Mouse (Mus musculus) layer of hippocampus, adult 8-10 months (tissue): Measurements from ENCODE around the gene Oprm1. TPM values are rescaled to one million over a fixed set of nuclear protein-coding genes. Genes with fewer than 3 reads are reported as not detected.

Experiments
- DNase-seq, 2 experiments: peaks; one replicate each; pipeline ENCODE4 v3.0.0; 2022; ENCODE audit warnings: low spot score in 2 of 2
- total RNA-seq, 4 experiments: library from RNA; stranded (reverse); gene quantifications; 2 replicates each; pipeline ENCODE4 v1.2.4; 2022

The Oprm1 gene
- total RNA-seq, 4 experiments from 2014 or later = 3.4 to 7.9 (median 6.3) TPM

DNA sequence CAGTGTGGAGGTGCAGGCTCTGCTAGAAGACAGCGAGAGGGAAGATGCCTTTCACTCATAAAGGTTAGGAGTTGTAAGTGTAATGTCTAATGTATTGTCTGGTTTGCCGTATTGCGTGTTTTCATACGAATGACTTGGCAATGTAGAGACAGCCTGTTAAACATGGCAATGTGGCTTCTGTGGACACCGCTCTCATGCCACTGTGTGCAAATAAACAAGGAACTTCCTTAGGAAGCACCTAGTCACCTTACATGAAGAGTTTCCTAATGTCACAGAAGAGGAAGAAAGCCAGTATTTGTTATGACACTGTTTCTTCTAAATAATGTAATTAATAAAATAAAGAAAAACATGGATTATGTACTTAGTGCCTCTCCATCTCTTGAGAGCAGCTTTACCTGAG lies 278.9 kb downstream of the Oprm1 start:
- no peak for DNase-seq

DNA sequence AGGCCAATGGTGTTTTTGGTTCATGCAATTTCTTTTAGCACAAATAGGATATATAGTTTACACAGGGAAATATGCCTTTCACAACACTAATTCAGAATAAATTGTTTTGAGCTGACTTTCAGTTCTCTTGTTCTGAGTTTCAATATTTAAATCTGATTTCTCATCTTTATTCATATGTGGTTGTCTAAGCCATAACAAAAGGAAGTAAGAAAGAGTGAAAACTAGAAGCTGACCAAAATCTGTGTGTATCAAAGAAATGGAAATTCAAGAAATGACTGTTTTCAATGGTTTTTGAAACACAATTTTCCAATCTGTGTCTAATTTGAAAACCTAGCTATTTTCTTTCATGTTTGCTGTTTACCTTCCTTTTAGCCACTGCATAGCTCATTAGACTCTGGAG lies 282.7 kb downstream of the Oprm1 start:
- DNase-seq = no peak

DNA sequence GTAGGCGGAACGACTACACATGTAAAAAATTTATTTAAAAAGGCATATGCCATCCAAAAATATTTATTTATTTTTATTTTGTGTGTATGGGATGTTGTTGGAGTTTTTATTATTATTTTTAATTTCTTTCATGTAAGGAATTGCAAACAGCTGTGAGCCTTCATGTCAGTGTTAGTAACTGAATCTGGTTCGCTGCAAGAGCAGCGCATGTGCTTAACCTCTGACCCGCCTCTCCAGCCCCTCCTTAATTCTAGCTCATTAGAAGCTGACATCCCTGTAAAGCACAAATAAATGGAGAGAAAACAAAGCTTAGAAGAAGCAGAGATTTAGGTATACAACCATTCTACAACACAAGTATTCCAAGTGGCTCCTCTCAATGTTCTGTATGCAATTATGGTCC lies 285.6 kb downstream of the Oprm1 start:
- DNase-seq = no peak

DNA sequence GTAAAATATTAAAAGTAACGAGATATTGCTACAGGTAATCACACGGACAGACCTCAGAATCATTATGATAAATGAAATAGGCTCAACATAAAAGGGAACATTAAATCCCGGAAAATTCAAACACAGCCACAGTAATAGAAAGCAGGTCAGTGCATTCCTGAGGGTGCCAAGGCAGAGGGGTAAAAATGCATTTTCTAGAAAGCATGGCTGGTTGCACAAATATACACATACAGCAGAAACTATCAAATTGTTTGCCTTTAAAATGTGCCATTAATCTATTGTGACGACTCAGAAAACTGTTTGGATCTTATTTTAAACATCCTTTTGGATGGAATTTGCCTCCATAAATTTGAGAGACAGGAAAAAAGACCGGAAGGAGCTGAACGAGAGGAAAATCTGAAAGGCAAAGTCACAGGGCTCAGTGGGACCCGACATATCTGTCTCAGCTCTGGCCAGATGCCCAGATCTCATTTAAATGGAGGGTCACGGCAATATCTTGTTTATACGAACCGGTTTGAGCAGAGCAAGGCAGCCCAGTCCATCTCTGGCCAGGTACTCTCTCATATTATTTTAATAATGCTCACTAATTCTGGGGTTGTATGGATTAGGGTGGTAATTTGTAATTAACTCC lies 289.1 kb downstream of the Oprm1 start:
- DNase-seq = no peak

DNA sequence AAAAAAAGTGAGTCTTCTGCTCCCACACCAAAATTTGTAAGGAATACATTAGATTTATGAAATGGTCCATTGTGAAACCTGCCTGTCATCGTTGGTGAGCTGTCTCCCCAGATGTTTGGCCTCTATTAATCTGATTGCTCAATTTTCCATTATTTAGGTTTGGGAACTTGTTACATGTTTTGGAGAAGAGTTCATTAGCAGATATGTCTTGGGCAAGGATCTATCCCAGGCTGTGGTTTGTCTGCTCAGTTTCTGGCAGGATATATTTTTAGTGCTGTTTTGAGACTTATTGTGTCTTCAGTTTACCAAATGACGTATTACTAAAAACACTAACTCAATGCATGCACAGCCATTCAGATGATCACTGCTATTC lies 289.6 kb downstream of the Oprm1 start:
- no peak for DNase-seq

DNA sequence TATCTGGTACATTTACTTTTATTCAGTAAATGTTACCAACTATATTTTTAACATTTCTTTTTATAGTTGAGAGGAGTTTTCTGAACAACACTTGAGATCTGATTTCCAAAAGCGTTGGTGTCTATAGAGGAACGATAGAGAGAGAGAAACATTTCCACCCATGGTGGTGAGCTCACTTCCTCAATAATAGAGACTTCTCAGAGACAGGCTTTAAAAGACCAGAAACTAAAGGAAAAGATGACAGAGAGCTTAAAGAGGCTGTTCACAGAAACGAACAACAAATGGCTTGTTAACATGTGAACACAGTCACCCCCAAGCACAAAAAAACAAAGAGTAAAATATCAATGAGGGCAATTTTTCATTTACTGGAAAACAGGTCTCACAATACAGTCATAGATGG lies 291.6 kb downstream of the Oprm1 start:
- no peak for DNase-seq

DNA sequence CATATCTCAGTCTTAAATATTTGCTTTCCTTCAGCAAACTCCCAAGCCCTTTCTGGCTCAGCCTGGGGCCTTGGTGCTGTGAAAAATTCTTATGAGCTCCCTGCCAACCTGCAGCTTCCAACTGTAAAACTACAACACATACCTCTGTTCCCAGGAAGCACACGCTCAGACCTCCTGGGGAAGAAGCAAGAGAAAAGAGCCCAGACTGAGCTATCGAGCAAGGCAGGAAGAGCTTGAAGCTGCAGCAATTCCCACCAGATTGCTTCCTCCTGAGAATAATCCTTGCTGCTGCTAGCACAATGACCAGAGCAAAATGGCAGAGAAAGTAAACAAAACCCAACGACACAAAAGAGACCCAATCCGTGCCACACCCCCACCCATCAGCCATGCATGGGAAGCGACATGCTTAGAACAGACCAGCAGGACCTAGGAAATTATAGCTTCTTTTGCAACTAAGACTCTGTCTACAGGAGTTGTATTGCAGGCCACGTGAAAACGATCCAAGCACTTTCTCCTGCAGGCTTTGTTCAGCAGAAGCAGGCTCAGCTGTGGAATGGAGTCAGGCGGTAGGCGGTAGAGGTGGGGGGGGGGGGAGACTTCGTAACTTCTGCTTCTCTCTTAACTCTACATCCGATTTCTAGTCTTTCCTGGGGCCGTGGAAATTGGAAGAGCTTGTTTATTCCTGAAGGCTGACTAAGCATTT lies 294.2 kb downstream of the Oprm1 start, which contains the start of gene Ipcef1:
TSS of gene Ipcef1 (minus strand) at position 164 of the 703 bp plus-strand sequence.
- DNase-seq = no peak

DNA sequence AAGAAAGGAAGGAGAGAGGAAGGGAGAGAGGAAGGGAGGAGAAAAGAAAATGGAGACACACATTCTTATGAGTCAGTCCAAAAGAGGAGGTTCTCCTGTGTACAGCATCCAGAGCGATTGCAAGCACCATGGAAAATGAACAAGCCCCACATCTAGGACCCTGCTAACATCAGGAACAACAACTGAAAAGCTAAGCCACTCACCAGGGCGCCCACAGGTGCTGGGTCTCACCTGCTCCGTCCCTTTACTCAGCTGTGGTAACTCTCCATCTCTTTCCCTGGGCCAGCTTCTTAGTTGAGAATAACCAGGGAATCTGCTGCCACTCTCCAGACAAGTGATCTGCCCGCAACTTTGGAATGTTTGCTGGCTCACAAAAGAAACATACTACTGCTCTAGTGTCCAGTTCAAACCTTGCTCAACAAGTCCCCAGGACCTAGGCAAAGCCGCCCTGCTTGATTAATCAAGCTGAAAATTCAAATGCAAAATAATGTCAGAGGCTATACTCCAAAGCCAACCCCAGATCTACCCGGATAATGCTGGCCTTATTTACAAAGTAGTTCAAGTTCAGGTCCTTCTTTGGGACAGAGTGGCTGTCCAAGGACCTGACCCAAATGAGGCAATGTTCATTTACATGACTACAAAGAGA lies 296.4 kb downstream of the Oprm1 start:
- DNase-seq = no peak

DNA sequence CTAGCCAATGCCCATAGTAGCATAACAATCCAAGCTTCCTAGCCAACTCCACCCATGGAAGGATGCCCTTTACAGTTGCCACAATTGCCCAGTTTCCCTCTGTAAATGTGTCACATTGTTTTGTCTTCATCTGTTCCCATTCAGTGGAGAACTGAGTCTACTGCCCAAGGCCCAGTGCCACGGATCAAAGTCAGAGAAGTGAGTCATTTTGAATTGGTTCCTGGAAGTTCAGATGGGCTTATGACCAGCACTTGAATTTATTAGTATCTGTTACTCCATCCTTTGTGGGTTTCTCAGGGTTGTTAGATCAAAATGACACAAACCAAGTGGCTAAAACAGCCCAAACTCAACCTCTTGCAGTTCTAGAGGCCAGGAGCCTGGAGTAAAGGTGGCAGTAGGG lies 299.2 kb downstream of the Oprm1 start:
- DNase-seq = no peak

DNA sequence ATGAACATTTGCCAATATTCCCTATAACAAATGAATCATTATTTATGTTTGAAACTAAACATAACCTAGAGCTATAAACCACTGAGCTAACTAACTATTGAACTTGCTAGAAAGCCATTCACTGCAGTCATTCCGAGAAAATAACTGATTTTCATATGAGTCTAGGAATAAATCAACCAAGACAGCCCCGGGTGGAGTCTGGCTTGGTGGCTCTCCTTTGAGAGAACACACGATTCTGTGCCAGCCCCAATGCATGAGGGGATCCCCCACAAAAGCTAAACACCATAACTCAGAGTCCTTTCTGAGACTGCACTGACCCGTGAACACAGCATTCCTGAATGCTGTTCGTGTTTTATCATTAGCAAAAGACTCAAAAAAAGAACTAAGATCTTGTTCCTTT lies 302.0 kb downstream of the Oprm1 start:
- no peak for DNase-seq

DNA sequence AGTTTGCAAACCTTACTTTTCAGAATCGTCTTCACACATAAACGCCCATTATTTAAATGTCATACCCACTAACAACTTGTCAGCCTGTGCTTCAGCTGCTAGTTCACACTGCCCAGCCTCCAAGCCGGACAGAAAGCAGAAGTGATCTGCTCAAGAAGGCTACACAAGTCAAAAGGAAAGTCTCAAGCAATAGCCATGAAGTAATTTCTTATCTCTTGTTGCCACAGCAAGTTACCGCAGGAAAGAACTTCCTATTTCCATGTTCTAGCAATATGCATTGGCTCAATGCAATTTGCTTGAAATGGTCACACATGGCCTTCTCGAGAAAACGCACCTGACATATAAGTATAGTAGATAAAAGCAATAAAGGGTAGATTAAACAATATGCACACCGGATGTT lies 304.7 kb downstream of the Oprm1 start:
- no peak for DNase-seq

DNA sequence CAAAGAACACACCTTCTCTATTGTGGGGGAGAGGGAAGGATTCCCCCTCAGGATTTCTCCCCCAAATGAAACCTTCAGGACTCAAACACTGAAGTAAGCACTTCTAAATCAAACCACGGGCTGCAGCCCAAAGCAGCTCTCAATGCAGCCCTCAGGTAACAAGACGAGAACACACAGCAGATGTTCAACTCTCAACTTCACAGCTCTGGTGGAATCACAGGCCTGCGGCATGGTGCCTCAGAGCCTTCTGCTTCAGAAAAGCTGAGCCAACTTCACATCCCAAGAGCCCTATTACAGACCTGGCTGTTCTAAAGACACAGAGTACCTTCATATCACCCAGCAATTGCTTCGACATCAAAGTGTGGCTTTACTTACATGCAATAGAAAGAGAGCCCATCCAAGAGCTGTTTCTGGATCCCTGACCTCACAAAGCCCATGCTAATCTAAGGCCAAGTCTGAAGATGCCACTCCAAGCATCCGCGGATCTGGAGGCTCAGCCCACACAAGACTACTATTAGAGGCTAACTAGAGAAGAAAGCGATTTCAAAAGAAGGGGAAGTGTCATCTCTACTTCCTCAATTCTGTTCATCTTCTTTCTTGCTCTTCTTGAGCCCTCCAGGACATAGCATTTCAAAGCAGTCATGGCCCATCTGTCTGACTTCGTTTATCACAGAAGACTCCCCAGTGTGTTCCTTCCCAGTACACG lies 305.6 kb downstream of the Oprm1 start:
- no peak for DNase-seq

DNA sequence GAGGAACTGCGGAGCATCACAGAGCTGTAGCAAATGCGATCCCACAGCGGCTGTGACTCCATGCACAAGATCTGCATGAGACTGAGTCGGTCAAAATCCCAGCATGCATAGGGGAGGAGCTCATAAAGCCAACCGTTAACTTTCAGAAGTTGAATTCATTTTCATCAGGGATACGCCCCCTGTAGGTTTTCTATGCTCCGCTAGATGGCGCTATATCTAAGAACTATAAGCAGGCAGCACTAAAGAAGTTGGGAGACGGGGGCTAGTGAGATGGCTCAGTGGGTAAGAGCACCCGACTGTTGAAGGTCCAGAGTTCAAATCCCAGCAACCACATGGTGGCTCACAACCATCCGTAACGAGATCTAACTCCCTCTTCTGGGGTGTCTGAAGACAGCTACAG lies 310.3 kb downstream of the Oprm1 start:
- DNase-seq = no peak

DNA sequence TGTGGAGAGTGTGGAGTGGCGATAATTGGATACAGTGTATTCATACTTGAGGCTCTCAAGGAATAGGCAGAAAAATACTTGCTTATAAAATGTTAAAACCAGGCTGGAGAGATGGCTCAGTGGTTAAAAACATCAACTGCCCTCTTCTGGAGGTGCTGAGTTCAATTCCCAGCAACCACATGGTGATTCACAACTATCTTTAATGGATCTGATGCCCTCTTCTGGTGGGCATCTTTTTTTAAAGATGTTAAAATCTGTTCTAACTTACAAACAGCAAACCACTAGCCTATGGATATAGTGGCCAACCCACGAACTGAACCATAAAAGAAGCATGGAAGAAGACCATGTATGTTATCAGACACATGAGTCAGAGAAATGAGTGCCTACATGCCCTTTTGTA lies 310.8 kb downstream of the Oprm1 start:
- DNase-seq = no peak

DNA sequence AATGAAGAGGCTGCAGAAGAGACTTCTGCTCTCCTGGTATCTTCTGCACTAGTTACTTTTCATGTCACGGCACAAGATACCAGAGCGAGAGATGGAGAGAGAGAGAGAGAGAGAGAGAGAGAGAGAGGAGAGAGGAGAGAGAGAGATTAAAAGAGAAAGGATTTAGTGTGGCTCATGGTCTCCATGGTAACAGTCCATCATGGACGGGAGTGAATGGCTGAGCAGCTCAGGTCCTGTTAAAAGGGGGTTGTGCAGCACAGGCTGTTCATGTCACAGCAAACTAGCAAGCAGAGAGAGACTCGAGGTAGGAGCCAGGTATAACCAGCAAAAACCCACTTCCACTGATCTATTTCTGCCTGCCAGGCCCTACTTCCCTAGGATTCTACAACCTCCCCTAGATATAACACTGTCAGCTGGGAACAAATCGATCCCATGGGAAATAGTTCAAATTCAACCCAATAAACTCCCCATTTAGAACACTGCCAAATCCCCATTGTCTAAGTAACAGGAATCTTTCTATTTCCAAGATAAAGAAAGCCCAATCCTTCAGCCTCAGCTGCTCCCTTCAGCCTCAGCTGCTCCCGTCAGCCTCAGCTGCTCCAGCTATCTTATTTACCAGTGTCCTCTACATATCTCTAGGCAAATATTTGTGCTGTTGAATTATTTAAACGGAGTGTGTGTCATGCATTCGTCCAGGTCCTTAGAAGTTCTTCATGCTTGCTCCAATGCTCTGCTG lies 312.0 kb downstream of the Oprm1 start:
- no peak for DNase-seq

DNA sequence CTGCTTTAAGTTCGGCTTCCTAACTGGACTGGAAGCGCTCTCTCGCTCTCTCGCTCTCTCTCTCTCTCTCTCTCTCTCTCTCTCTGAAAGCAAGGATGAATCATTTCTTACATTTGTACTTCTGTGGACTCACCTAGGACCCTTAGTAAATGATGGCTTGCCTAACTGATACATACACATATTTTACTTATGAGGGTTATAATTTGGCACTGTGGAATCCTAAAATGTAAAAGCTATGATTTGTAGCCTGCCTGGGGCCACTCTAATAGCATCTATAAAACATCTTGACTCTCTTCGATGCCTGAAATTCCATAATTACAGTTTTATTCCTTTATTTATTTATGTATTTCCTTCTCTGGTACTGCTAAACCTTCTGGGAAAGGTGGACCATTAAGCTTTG lies 312.6 kb downstream of the Oprm1 start:
- no peak for DNase-seq

DNA sequence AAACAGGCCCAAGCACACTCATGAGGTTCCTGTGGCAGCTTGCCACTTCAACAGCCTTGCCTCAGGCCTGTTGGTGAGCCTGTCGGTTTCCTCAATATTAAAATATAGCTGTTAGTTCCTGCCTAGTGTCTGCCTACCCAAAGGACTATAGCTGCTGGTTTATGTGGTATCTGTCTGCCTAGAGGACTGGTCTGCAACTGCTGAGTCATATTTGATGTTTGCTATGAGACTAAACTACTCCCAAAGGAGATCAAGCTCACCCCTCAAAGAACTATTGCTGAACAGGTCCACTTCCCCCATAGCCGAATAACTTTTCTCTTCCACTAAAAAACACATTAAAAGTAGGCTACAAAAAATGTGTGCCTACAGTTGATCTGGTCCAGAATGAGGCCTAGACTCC lies 315.9 kb downstream of the Oprm1 start:
- DNase-seq = no peak

DNA sequence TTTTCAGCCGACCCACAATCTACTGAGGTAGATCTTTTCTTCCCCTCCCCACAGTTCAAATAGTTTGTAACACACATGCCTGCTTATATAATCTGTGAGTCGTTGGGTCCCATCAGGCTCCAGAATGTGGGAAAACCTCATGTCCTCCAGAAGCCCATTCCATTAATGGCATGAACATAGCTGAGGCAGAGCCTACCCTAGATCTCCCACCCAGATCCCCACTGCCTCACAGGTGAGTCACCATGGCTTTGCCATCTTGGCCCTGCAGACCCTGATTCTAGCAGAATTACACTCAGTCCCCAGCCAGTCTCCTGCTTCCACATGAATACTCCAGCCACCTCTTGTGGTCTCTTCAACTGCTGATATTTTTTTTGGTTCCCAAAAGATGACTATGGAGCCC lies 317.4 kb downstream of the Oprm1 start:
- DNase-seq = no peak

DNA sequence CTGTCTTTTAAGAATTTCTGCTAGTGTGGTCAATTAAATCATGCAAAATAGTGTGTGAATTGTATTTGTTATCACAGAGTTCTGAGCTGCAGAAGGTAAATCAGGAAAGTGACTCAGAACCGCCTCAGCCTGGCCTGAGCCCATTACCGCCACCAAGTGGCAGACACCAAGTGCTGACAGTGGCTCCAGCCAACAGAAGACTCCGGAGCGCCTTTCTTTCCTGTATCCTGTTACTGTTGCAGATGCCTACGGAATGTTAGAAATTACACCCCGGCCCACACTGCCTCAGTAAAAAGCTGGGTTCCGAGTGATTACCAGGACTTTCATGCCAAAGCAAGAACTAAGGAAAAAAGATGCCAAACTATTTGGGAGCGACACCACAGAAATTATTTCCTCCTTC lies 317.9 kb downstream of the Oprm1 start:
- DNase-seq = peak; percentile 70 to 84

DNA sequence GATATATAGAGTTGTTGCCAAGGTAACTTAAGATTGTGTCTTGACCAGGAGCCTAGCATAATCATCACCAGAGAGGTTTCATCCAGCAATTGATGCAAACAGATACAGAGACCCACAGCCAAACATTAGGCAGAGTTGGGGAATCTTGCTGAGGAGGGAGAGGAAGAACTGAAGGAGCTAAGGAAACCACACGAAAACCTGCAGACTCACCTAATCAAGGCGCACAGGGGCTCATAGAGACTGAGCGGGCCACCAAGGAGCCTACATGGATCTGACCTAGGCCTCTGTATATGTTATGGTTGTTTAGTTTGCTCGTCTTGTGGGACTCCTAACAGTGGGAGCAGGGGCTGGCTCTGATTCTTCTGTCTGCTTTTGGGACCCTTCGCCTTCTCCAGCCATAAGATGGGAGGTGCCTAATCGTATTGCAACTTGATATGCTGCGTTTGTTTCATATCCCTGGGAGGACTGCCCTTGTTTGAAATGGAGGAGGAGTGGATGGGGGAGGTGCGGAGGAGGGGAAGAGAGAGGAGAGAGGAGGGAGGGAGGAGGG lies 318.4 kb downstream of the Oprm1 start:
- no peak for DNase-seq

DNA sequence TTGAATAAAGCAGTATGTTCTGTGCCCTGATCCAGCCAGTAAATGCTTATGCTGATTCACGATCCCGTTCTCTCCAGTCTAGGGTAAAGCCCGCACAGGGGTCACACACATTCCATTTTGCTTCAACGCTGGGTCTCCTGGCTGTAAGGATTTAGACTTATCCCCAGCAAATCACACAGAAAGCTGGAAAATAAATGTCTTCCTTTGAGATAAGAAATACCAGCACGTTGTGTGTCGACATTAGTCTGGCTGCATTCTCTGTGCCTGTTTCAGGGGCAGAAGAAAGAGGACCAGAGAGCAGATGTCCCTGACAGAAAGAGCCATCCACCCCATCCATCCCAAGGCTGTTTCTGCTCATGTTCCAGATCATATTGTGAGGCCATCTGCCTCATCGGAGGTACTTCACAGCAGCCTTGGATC lies 319.1 kb downstream of the Oprm1 start:
- peak in 1 of 2 experiments; percentile 32 for DNase-seq
